Mouse (Mus musculus) layer of hippocampus, adult 6 months (tissue): ENCODE results near the gene Mageb3. TPM values are rescaled to one million over a fixed set of nuclear protein-coding genes. Genes with fewer than 3 reads are reported as not detected.

ENCODE experiments used
- long read RNA-seq, 2 experiments: library from polyadenylated mRNA; unstranded; transcript quantifications; one replicate each; pipeline ENCODE4 v2.0.0; 2019 to 2020
- polyA plus RNA-seq: library from polyadenylated mRNA; unstranded; fragments of <200 nt; fragmentation: Nextera tagmentation; gene quantifications from 2 replicates; pipeline ENCODE4 v1.2.3, GENCODE M21; 2021

Gene Mageb3
- polyA plus RNA-seq: not detected in 2 replicates
- long read RNA-seq, experiment 1: 0 reads
- long read RNA-seq, experiment 2, partial matches to known transcripts: 0 of 3 reads
- long read RNA-seq, experiment 2, other reads (novel, unspliced or antisense): 0 of 3 reads

GRCm38 (mm10) chr2:121955765-121956223 lies at the start of gene Mageb3, which contains the start of gene Ctdspl2:
Gene Mageb3 (minus strand): TSS chr2:121956092.
Gene Ctdspl2 (plus strand): TSS chr2:121956001.

Other genes with a start within 250 kb of the Mageb3 start
- 4.0 and 5.0 TPM in 2 replicates for gene Frmd5, start 149.0 kb downstream of the Mageb3 start, polyA plus RNA-seq
- 28.1 and 30.4 TPM in 2 replicates for gene Casc4, start 89.1 kb downstream of the Mageb3 start, polyA plus RNA-seq
- gene Ctdspl2, start 91 bp downstream of the Mageb3 start, polyA plus RNA-seq: 15.5 and 21.4 TPM in 2 replicates
- 23.1 and 26.8 TPM in 2 replicates for gene Eif3j1, start 72.5 kb upstream of the Mageb3 start, polyA plus RNA-seq
- gene Spg11, start 162.3 kb upstream of the Mageb3 start, polyA plus RNA-seq: 2.6 and 2.8 TPM in 2 replicates
- 318 and 456 TPM in 2 replicates for gene B2m, start 191.6 kb upstream of the Mageb3 start, polyA plus RNA-seq
- gene Trim69, start 204.6 kb upstream of the Mageb3 start, polyA plus RNA-seq: not detected in 2 replicates
- gene Patl2, start 230.1 kb upstream of the Mageb3 start, polyA plus RNA-seq: not detected in 2 replicates
- not detected in 2 replicates for gene Terb2, start 230.2 kb upstream of the Mageb3 start, polyA plus RNA-seq